Mouse (Mus musculus) intestine, embryonic 14.5 days (tissue): Measurements from ENCODE around the gene Il15. TPM values are rescaled to one million over a fixed set of nuclear protein-coding genes. Genes with fewer than 3 reads are reported as not detected.
A peak's percentile ranks its signal among the peaks of the same experiment; 100 is the strongest.

Source experiments
- ATAC-seq: fragments of 200-750 bp; cut with Nextera tagmentation; replicated peaks from 2 replicates; pipeline ENCODE4 v1.8.0; 2017; ENCODE audit warnings: low read depth, moderate number of reproducible peaks, moderate TSS enrichment, moderate library complexity; ENCODE audit not compliant: low FRiP score, low TSS enrichment
- DNase-seq: peaks from one replicate; pipeline ENCODE4 v3.0.0-alpha.2; 2018; ENCODE audit warnings: low spot score
- H3K27ac ChIP-seq: fragments of 300-500 bp; sonication (generic); 2 replicates; pipeline ENCODE4 v1.5.1; 2014; ENCODE audit warnings: low read depth, mild to moderate bottlenecking, control low read depth
- H3K27me3 ChIP-seq: fragments of 300-500 bp; sonication (generic); replicated peaks from 2 replicates; pipeline ENCODE4 v1.6.1; 2014; ENCODE audit warnings: low read length, control low read depth; ENCODE audit not compliant: control insufficient read depth, insufficient read depth
- H3K36me3 ChIP-seq: fragments of 300-500 bp; sonication (generic); 2 replicates; pipeline ENCODE4 v1.6.1; 2014; ENCODE audit warnings: low read length, control low read depth; ENCODE audit not compliant: control insufficient read depth, insufficient read depth
- H3K4me1 ChIP-seq: fragments of 300-500 bp; sonication (generic); replicated peaks from 2 replicates; pipeline ENCODE4 v1.6.1; 2014; ENCODE audit warnings: low read length, control low read depth, mixed read lengths; ENCODE audit not compliant: control insufficient read depth, insufficient read depth
- H3K4me2 ChIP-seq: fragments of 300-500 bp; sonication (generic); 2 replicates; pipeline ENCODE4 v1.6.1; 2014; ENCODE audit warnings: low read length
- H3K4me3 ChIP-seq: fragments of 300-500 bp; sonication (generic); 2 replicates; pipeline ENCODE4 v1.5.1; 2014; ENCODE audit warnings: low read depth, low read length, control low read depth, mixed read lengths
- H3K9ac ChIP-seq: fragments of 300-500 bp; sonication (generic); 2 replicates; pipeline ENCODE4 v1.6.1; 2014; ENCODE audit warnings: mild to moderate bottlenecking, low read length
- H3K9me3 ChIP-seq: fragments of 300-500 bp; sonication (generic); 2 replicates; pipeline ENCODE4 v1.6.1; 2016; ENCODE audit warnings: low read length, control low read depth; ENCODE audit not compliant: control insufficient read depth
- WGBS: fragments of 180-500 bp; shearing (Covaris S2); extraction: QIAGEN DNeasy Blood & Tissue Kit; methylation state at CpG from one replicate; pipeline ENCODE4 v1.1.7; 2014; 5-methylcytosine and 5-hydroxymethylcytosine counted together
- polyA plus RNA-seq: library from polyadenylated mRNA; unstranded; fragments of >200 nt; fragmentation: Nextera tagmentation; extraction: Ambion mirVana; gene quantifications from 2 replicates; pipeline ENCODE4 v1.2.1, GENCODE M21; 2014

Il15 gene
- polyA plus RNA-seq, 1 experiment from 2014 or later: 13.8 TPM

- ATAC-seq: peak; percentile 80; the same call in 1 of the 2 replicates
- DNase-seq: no peak
- 43% methylated on average over 11 of the region's 11 CpGs for WGBS
These were observed 18.4 kb downstream of the Il15 start for GRCm38 (mm10) chr8:82384458-82385234.

GRCm38 (mm10) chr8:82383346-82383745, 19.7 kb downstream of the Il15 start:
- WGBS: 82% methylated on average over 3 of the region's 3 CpGs
- ATAC-seq: no peak
- H3K4me2 ChIP-seq: no peak overlapping the region

More at GRCm38 (mm10) chr8:82384458-82385234, 18.4 kb downstream of the Il15 start:
- peaks cover 6% of the 10 kb centered on the region; the same call in 1 of the 2 replicates for H3K4me1 ChIP-seq
- no peak overlapping the region for H3K27ac ChIP-seq
- no peak overlapping the region for H3K4me2 ChIP-seq
- H3K36me3 ChIP-seq: no peaks in the 10 kb centered on the region
- no peaks in the 10 kb centered on the region for H3K27me3 ChIP-seq
- H3K9me3 ChIP-seq: no peaks in the 10 kb centered on the region
- no peak overlapping the region for H3K9ac ChIP-seq
- H3K4me3 ChIP-seq: no peak overlapping the region

GRCm38 (mm10) chr8:82382316-82382715, 20.7 kb downstream of the Il15 start:
- Histone ChIP-seq H3K9me3 (no peaks in the 10 kb centered on the region), H3K36me3 (no peaks in the 10 kb centered on the region), H3K4me3 (no peak overlapping the region), H3K4me2 (no peak overlapping the region), H3K9ac (no peak overlapping the region), H3K4me1 (peaks cover 6% of the 10 kb centered on the region; the same call in 1 of the 2 replicates), H3K27ac (no peak overlapping the region), H3K27me3 (no peaks in the 10 kb centered on the region)
- ATAC-seq (no peak), DNase-seq (no peak)
- WGBS: 50% methylated on average over 2 of the region's 2 CpGs

More at GRCm38 (mm10) chr8:82383346-82383745, 19.7 kb downstream of the Il15 start:
- Histone ChIP-seq H3K36me3 (no peaks in the 10 kb centered on the region), H3K9me3 (no peaks in the 10 kb centered on the region), H3K4me1 (peaks cover 6% of the 10 kb centered on the region; the same call in 1 of the 2 replicates), H3K9ac (no peak overlapping the region), H3K27ac (no peak overlapping the region), H3K4me3 (no peak overlapping the region), H3K27me3 (no peaks in the 10 kb centered on the region)
- DNase-seq: no peak

- no peaks in the 10 kb centered on the region for H3K9me3 ChIP-seq
- 0 out of 2 replicates have a peak overlapping the region, but pooled peaks have one; percentile 12 for H3K27ac ChIP-seq
- no peak overlapping the region for H3K9ac ChIP-seq
- ATAC-seq (no peak), DNase-seq (no peak)
- 35% methylated on average over 4 of the region's 4 CpGs for WGBS
- H3K4me2 ChIP-seq: no peak overlapping the region
- H3K27me3 ChIP-seq: no peaks in the 10 kb centered on the region
- no peak overlapping the region for H3K4me3 ChIP-seq
- no peaks in the 10 kb centered on the region for H3K4me1 ChIP-seq
- no peaks in the 10 kb centered on the region for H3K36me3 ChIP-seq
These were observed 28.6 kb downstream of the Il15 start for GRCm38 (mm10) chr8:82374470-82374869.

- 85% methylated on average over 6 of the region's 6 CpGs for WGBS
- H3K27ac ChIP-seq: no peak overlapping the region
- ATAC-seq (no peak), DNase-seq (no peak)
- no peak overlapping the region for H3K9ac ChIP-seq
- H3K4me2 ChIP-seq: no peak overlapping the region
- H3K4me1 ChIP-seq: no peaks in the 10 kb centered on the region
- H3K36me3 ChIP-seq: no peaks in the 10 kb centered on the region
- no peaks in the 10 kb centered on the region for H3K27me3 ChIP-seq
- H3K9me3 ChIP-seq: no peaks in the 10 kb centered on the region
- no peak overlapping the region for H3K4me3 ChIP-seq
These were observed 30.2 kb downstream of the Il15 start for GRCm38 (mm10) chr8:82372846-82373245.

- no peak overlapping the region for H3K9ac ChIP-seq
- H3K36me3 ChIP-seq: no peaks in the 10 kb centered on the region
- no peak for DNase-seq
- no peak overlapping the region for H3K4me2 ChIP-seq
- H3K27me3 ChIP-seq: no peaks in the 10 kb centered on the region
- 84% methylated on average over 6 of the region's 6 CpGs for whole genome bisulfite sequencing
- no peak overlapping the region for H3K27ac ChIP-seq
- H3K4me3 ChIP-seq: no peak overlapping the region
- no peak for ATAC-seq
- no peaks in the 10 kb centered on the region for H3K4me1 ChIP-seq
- H3K9me3 ChIP-seq: no peaks in the 10 kb centered on the region
These were observed 32.4 kb downstream of the Il15 start for GRCm38 (mm10) chr8:82370657-82371056.

GRCm38 (mm10) chr8:82361061-82361460, 42.0 kb downstream of the Il15 start:
- Histone ChIP-seq H3K4me2 (no peak overlapping the region), H3K27me3 (no peaks in the 10 kb centered on the region), H3K9me3 (no peaks in the 10 kb centered on the region), H3K4me3 (no peak overlapping the region), H3K9ac (no peak overlapping the region), H3K27ac (no peak overlapping the region), H3K4me1 (no peaks in the 10 kb centered on the region), H3K36me3 (no peaks in the 10 kb centered on the region)
- 92% methylated on average over 1 of the region's 1 CpGs for WGBS
- DNase-seq: no peak
- ATAC-seq: no peak

GRCm38 (mm10) chr8:82356091-82356490, 46.9 kb downstream of the Il15 start:
- Histone ChIP-seq H3K27ac (no peak overlapping the region), H3K9ac (no peak overlapping the region), H3K4me2 (no peak overlapping the region), H3K27me3 (no peaks in the 10 kb centered on the region), H3K36me3 (no peaks in the 10 kb centered on the region), H3K9me3 (no peaks in the 10 kb centered on the region), H3K4me3 (no peak overlapping the region), H3K4me1 (no peaks in the 10 kb centered on the region)
- DNase-seq: no peak
- ATAC-seq: no peak
- 81% methylated on average over 2 of the region's 2 CpGs for WGBS
